Mouse (Mus musculus): ENCODE measurements around the gene Nfe2.
A peak's percentile ranks its signal among the peaks of the same experiment; 100 is the strongest.

GRCm38 (mm10) chr15:103239130-103239684, 19.0 kb downstream of the Nfe2 start:
- TF ChIP-seq TBP (conservative IDR thresholded peaks at IDR 0.05; ENCODE audit: low read depth, low read length): peak; percentile 76
- no peak for TF ChIP-seq USF1 (IDR thresholded peaks at IDR 0.05; ENCODE audit: low read depth, low read length)
- TF ChIP-seq POLR2A (IDR thresholded peaks at IDR 0.05; ENCODE audit: low read depth, low read length): no peak
- no peak for TF ChIP-seq UBTF (IDR thresholded peaks at IDR 0.05; ENCODE audit: low read depth, low read length)
- TF ChIP-seq CTCF (conservative IDR thresholded peaks at IDR 0.05 in 1 of 2, IDR thresholded peaks at IDR 0.05 in 1 of 2; ENCODE audit: low read depth in 2 of 2, low read length in 2 of 2): no peak
- peak; percentile 80; the same call in 1 of the 2 replicates for TF ChIP-seq CHD1 (IDR thresholded peaks at IDR 0.05; ENCODE audit: low read depth, low read length)
- no peak for TF ChIP-seq MAFK (IDR thresholded peaks at IDR 0.05; ENCODE audit: insufficient replicate concordance, low read length)

Data from CH12.LX (cell line).